Mouse (Mus musculus) spleen, adult 2 months (tissue): Measurements from ENCODE around the gene Arid1a. TPM values are rescaled to one million over a fixed set of nuclear protein-coding genes. Genes with fewer than 3 reads are reported as not detected.

Experiments used
- DNase-seq, 2 experiments: peaks; one replicate each; pipeline versions ENCODE4 v3.0.0 to v3.0.0-alpha.2; 2012 to 2021; ENCODE audit warnings: low spot score in 2 of 2, low read depth in 1 of 2
- H3K27ac ChIP-seq: fragments of 200-500 bp; 2 replicates; pipeline ENCODE4 v1.5.1; 2012; ENCODE audit warnings: low read length, inconsistent platforms; ENCODE audit not compliant: insufficient read depth
- H3K27me3 ChIP-seq: fragments of 200-500 bp; 2 replicates; pipeline ENCODE4 v1.6.1; 2012; ENCODE audit warnings: mild to moderate bottlenecking, moderate library complexity, low read length, inconsistent platforms; ENCODE audit not compliant: control insufficient read depth, insufficient read depth
- H3K36me3 ChIP-seq: fragments of 200-500 bp; 2 replicates; pipeline ENCODE4 v1.6.1; 2012; ENCODE audit warnings: mild to moderate bottlenecking, low read length, inconsistent platforms; ENCODE audit not compliant: control insufficient read depth, insufficient read depth
- H3K4me1 ChIP-seq: fragments of 200-500 bp; 2 replicates; pipeline ENCODE4 v1.6.1; 2011; ENCODE audit warnings: inconsistent platforms; ENCODE audit not compliant: control insufficient read depth, insufficient read depth, insufficient read length
- H3K4me3 ChIP-seq: fragments of 200-500 bp; 2 replicates; pipeline ENCODE4 v1.5.1; 2011; ENCODE audit warnings: mild to moderate bottlenecking, inconsistent platforms; ENCODE audit not compliant: insufficient read depth, insufficient read length; ENCODE audit errors: extremely low read depth
- CTCF ChIP-seq: fragments of 200-500 bp; IDR thresholded peaks from 2 replicates; pipeline ENCODE4 v1.5.1; 2011; ENCODE audit warnings: mild to moderate bottlenecking, inconsistent platforms; ENCODE audit not compliant: insufficient read depth, insufficient read length, insufficient replicate concordance; ENCODE audit errors: extremely low read depth
- POLR2A ChIP-seq: fragments of 200-500 bp; IDR thresholded peaks from 2 replicates; pipeline ENCODE4 v1.6.1; 2011; ENCODE audit warnings: low read depth, low read length, inconsistent platforms
- WGBS: fragments of 180-500 bp; shearing (Covaris S2); methylation state at CpG from one replicate; pipeline ENCODE4 v1.1.7; 2018; 5-methylcytosine and 5-hydroxymethylcytosine counted together
- polyA plus RNA-seq: library from polyadenylated mRNA; depleted of rRNA; stranded (reverse); fragments of >200 nt; gene quantifications from 2 replicates; pipeline ENCODE4 v1.2.3, GENCODE M21; 2012; rRNA removed

Arid1a gene
- polyA plus RNA-seq, 1 experiment = 150 TPM

DNA sequence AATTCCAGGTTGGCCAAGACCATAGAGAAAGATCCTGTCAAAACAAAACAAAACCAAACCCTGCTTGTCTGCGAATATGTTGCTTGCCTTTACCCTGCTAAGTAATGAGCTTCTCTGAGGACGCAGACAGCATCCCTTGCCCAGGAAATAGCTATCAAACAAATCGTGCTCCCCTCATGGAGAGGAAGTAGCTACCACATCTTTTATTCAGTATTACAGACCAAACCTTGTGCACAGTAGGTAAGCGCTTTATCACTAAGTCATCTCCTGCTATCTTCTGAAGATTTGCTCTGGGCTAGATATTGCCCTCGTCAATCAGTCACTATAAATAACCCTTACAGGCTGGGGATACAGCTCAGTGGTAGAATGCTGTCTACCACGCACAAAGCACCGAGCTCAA is 127.4 kb downstream of the Arid1a start:
- Histone ChIP-seq H3K27me3 (no peaks in the 10 kb centered on the region), H3K4me3 (no peak overlapping the region), H3K4me1 (peaks cover 56% of the 10 kb centered on the region), H3K27ac (peak overlapping the region; percentile 26), H3K36me3 (peaks cover 15% of the 10 kb centered on the region; the same call in 1 of the 2 replicates)
- DNase-seq = peak in 1 of 2 experiments; percentile 6
- WGBS = 45% methylated on average over 7 of the region's 7 CpGs
- TF ChIP-seq CTCF (no peak), POLR2A (no peak)

Other genes starting within 250 kb of the Arid1a start
- 0.65 and 0.76 TPM in 2 replicates for gene Kdf1, start 237.8 kb downstream of the Arid1a start, polyA plus RNA-seq
- gene Nudc, start 210.8 kb downstream of the Arid1a start, polyA plus RNA-seq = 28.6 and 28.7 TPM in 2 replicates
- gene Nr0b2, start 203.4 kb downstream of the Arid1a start, polyA plus RNA-seq = 3.2 and 4.0 TPM in 2 replicates
- 3.7 and 6.0 TPM in 2 replicates for gene Gpatch3, start 182.0 kb downstream of the Arid1a start, polyA plus RNA-seq
- 36.1 and 55.9 TPM in 2 replicates for gene Gpn2, start 172.4 kb downstream of the Arid1a start, polyA plus RNA-seq
- gene Sfn, start 154.6 kb downstream of the Arid1a start, polyA plus RNA-seq = 15.5 and 26.1 TPM in 2 replicates
- gene Zdhhc18, start 106.6 kb downstream of the Arid1a start, polyA plus RNA-seq = 133 and 134 TPM in 2 replicates
- 14.5 and 16.0 TPM in 2 replicates for gene Pigv, start 84.1 kb downstream of the Arid1a start, polyA plus RNA-seq
- 76.6 and 98.9 TPM in 2 replicates for gene Rps6ka1, start 131.0 kb upstream of the Arid1a start, polyA plus RNA-seq
- gene Hmgn2, start 211.9 kb upstream of the Arid1a start, polyA plus RNA-seq = 11.9 and 19.0 TPM in 2 replicates
- gene Dhdds, start 244.1 kb upstream of the Arid1a start, polyA plus RNA-seq = 13.0 and 14.1 TPM in 2 replicates